Mouse (Mus musculus) lung, adult 2 months (tissue): ENCODE data around the gene Txnip. TPM values are rescaled to one million over a fixed set of nuclear protein-coding genes. Genes with fewer than 3 reads are reported as not detected.

Source experiments
- DNase-seq: peaks from one replicate; pipeline ENCODE4 v3.0.0; 2022
- H3K4me1 ChIP-seq: fragments of 200-500 bp; 2 replicates; pipeline ENCODE4 v1.6.1; 2011; ENCODE audit warnings: low read length; ENCODE audit not compliant: control insufficient read depth, insufficient read depth
- H3K4me3 ChIP-seq: fragments of 200-500 bp; replicated peaks from 2 replicates; pipeline ENCODE3; 2011; ENCODE audit warnings: low read depth, mild to moderate bottlenecking, control low read depth, low read length; ENCODE audit errors: extremely low read depth
- CTCF ChIP-seq: fragments of 200-500 bp; IDR thresholded peaks from 2 replicates; pipeline ENCODE4 v1.5.1; 2011; ENCODE audit warnings: mild to moderate bottlenecking, low read length, control low read depth; ENCODE audit not compliant: insufficient read depth
- POLR2A ChIP-seq: fragments of 200-500 bp; IDR thresholded peaks from 2 replicates; pipeline ENCODE4 v1.6.1; 2011; ENCODE audit warnings: low read depth, mild to moderate bottlenecking, control low read depth, low read length, borderline replicate concordance; ENCODE audit errors: extremely low read depth
- WGBS: fragments of 180-500 bp; shearing (Covaris S2); methylation state at CpG from one replicate; pipeline ENCODE4 v1.1.7; 2018; 5-methylcytosine and 5-hydroxymethylcytosine counted together
- polyA plus RNA-seq: library from polyadenylated mRNA; depleted of rRNA; stranded (reverse); fragments of >200 nt; gene quantifications from 2 replicates; pipeline ENCODE4 v1.2.3, GENCODE M21; 2012; rRNA removed

The Txnip gene
- polyA plus RNA-seq, 1 experiment, result 806 TPM

- DNase-seq, result no peak
- WGBS, result 79% methylated on average over 4 of the region's 4 CpGs
- TF ChIP-seq POLR2A, result no peak
- TF ChIP-seq CTCF, result no peak
- 0 out of 2 replicates have a peak, but pooled peaks cover 2% of the 10 kb centered on the region for H3K4me1 ChIP-seq
- no peak overlapping the region for H3K4me3 ChIP-seq
Observed at GRCm38 (mm10) chr3:96606618-96607017, 48.9 kb downstream of the Txnip start.

Other genes starting within 250 kb of the Txnip start
- gene BC107364, start 105.7 kb upstream of the Txnip start, polyA plus RNA-seq, result not detected in 2 replicates
- gene Hfe2, start 32.8 kb upstream of the Txnip start, polyA plus RNA-seq, result 4.6 and 13.8 TPM in 2 replicates
- not detected in 2 replicates for gene Gm16253, start 19.0 kb downstream of the Txnip start, polyA plus RNA-seq
- gene Polr3gl, start 36.2 kb downstream of the Txnip start, polyA plus RNA-seq, result 18.3 and 21.3 TPM in 2 replicates
- gene Ankrd34a, start 38.7 kb downstream of the Txnip start, polyA plus RNA-seq, result 0.27 and 0.44 TPM in 2 replicates
- gene Lix1l, start 43.2 kb downstream of the Txnip start, polyA plus RNA-seq, result 20.6 and 34.4 TPM in 2 replicates
- 5.0 and 12.2 TPM in 2 replicates for gene Rbm8a, start 72.0 kb downstream of the Txnip start, polyA plus RNA-seq
- gene Pex11b, start 77.4 kb downstream of the Txnip start, polyA plus RNA-seq, result 24.0 and 40.1 TPM in 2 replicates
- gene Gm42957, start 77.5 kb downstream of the Txnip start, polyA plus RNA-seq, result 0.02 and 0.18 TPM in 2 replicates
- gene Itga10, start 87.6 kb downstream of the Txnip start, polyA plus RNA-seq, result 1.7 and 2.3 TPM in 2 replicates
- 1.4 and 3.6 TPM in 2 replicates for gene Ankrd35, start 112.2 kb downstream of the Txnip start, polyA plus RNA-seq
- gene Pias3, start 138.4 kb downstream of the Txnip start, polyA plus RNA-seq, result 39.3 and 44.1 TPM in 2 replicates
- gene Nudt17, start 150.6 kb downstream of the Txnip start, polyA plus RNA-seq, result 3.8 and 4.7 TPM in 2 replicates
- 16.7 and 29.8 TPM in 2 replicates for gene Polr3c, start 169.7 kb downstream of the Txnip start, polyA plus RNA-seq
- 16.3 and 16.4 TPM in 2 replicates for gene Rnf115, start 169.7 kb downstream of the Txnip start, polyA plus RNA-seq